Mouse (Mus musculus) midbrain, embryonic 11.5 days (tissue): ENCODE measurements around the gene Sgms1. TPM values are rescaled to one million over a fixed set of nuclear protein-coding genes. Genes with fewer than 3 reads are reported as not detected.

ENCODE experiments used
- ATAC-seq: fragments of 200-750 bp; cut with Nextera tagmentation; 2 replicates; pipeline ENCODE4 v1.8.0; 2017; ENCODE audit warnings: moderate TSS enrichment, moderate library complexity; ENCODE audit not compliant: low FRiP score
- DNase-seq: peaks from one replicate; pipeline ENCODE4 v3.0.0; 2015; ENCODE audit warnings: low spot score; ENCODE audit errors: missing footprints
- H3K27ac ChIP-seq: fragments of 300-500 bp; sonication (generic); 2 replicates; pipeline ENCODE4 v1.5.1; 2014; ENCODE audit warnings: low read depth, low read length
- H3K27me3 ChIP-seq: fragments of 300-500 bp; sonication (generic); 2 replicates; pipeline ENCODE4 v1.6.1; 2014; ENCODE audit warnings: mild to moderate bottlenecking, low read length, moderate library complexity, mixed read lengths; ENCODE audit not compliant: control insufficient read depth, insufficient read depth
- H3K36me3 ChIP-seq: fragments of 300-500 bp; sonication (generic); 2 replicates; pipeline ENCODE4 v1.6.1; 2014; ENCODE audit warnings: mild to moderate bottlenecking, low read length, moderate library complexity, mixed read lengths; ENCODE audit not compliant: control insufficient read depth, insufficient read depth
- H3K4me1 ChIP-seq: fragments of 300-500 bp; sonication (generic); 2 replicates; pipeline ENCODE4 v1.6.1; 2014; ENCODE audit warnings: low read length; ENCODE audit not compliant: control insufficient read depth, insufficient read depth
- H3K4me2 ChIP-seq: fragments of 300-500 bp; sonication (generic); 2 replicates; pipeline ENCODE4 v1.6.1; 2014; ENCODE audit warnings: mild to moderate bottlenecking, moderate library complexity
- H3K4me3 ChIP-seq: fragments of 300-500 bp; sonication (generic); 2 replicates; pipeline ENCODE4 v1.5.1; 2014; ENCODE audit warnings: low read depth, low read length
- H3K9ac ChIP-seq: fragments of 300-500 bp; sonication (generic); 2 replicates; pipeline ENCODE4 v1.6.1; 2014; ENCODE audit warnings: low read length
- H3K9me3 ChIP-seq: fragments of 300-500 bp; sonication (generic); 2 replicates; pipeline ENCODE4 v1.6.1; 2016; ENCODE audit warnings: low read length; ENCODE audit not compliant: control insufficient read depth
- WGBS: fragments of 180-500 bp; shearing (Covaris S2); extraction: QIAGEN DNeasy Blood & Tissue Kit; methylation state at CpG from one replicate; pipeline ENCODE4 v1.1.7; 2014; 5-methylcytosine and 5-hydroxymethylcytosine counted together
- polyA plus RNA-seq: library from polyadenylated mRNA; unstranded; fragments of >200 nt; fragmentation: Nextera tagmentation; extraction: Ambion mirVana; gene quantifications from 2 replicates; pipeline ENCODE4 v1.2.1, GENCODE M21; 2014

Gene Sgms1
- polyA plus RNA-seq, 1 experiment from 2014 or later, result 10.1 TPM

GRCm38 (mm10) chr19:32274145-32274544 lies 115.4 kb downstream of the Sgms1 start:
- H3K36me3 ChIP-seq, result no peaks in the 10 kb centered on the region
- no peak overlapping the region for H3K4me2 ChIP-seq
- no peak overlapping the region for H3K27ac ChIP-seq
- 72% methylated on average over 2 of the region's 2 CpGs for WGBS
- H3K4me3 ChIP-seq, result no peak overlapping the region
- no peak overlapping the region for H3K9ac ChIP-seq
- no peaks in the 10 kb centered on the region for H3K27me3 ChIP-seq
- no peak for DNase-seq
- H3K4me1 ChIP-seq, result no peaks in the 10 kb centered on the region
- H3K9me3 ChIP-seq, result no peaks in the 10 kb centered on the region
- ATAC-seq, result no peak

DNA sequence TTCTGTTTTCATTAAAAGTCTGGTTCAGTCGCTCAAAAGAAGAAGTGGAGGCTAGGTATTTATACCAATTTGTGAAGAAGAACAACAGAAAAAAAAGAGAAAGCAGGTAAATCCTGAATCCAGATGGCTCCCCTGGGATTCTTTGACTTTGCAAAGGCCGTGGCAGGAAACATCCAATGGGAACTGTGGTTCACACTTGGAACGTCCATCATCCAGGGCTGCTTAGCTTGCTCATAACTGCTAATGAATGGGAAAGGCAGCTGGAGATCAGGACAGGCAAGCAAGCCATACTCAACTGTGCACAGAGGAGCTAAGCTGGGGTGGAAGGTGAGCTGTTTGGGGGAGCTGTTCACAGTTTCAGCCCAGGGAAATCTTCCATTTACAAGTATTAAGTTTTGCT lies 115.8 kb downstream of the Sgms1 start:
- Histone ChIP-seq H3K9me3 (no peaks in the 10 kb centered on the region), H3K4me1 (no peaks in the 10 kb centered on the region), H3K4me3 (no peak overlapping the region), H3K27me3 (no peaks in the 10 kb centered on the region), H3K4me2 (no peak overlapping the region), H3K9ac (no peak overlapping the region), H3K36me3 (no peaks in the 10 kb centered on the region), H3K27ac (no peak overlapping the region)
- no peak for ATAC-seq
- WGBS, result 55% methylated on average over 3 of the region's 3 CpGs
- no peak for DNase-seq

- Histone ChIP-seq H3K9ac (no peak overlapping the region), H3K4me3 (no peak overlapping the region), H3K27ac (no peak overlapping the region), H3K9me3 (no peaks in the 10 kb centered on the region), H3K4me2 (no peak overlapping the region), H3K27me3 (no peaks in the 10 kb centered on the region), H3K4me1 (no peaks in the 10 kb centered on the region), H3K36me3 (no peaks in the 10 kb centered on the region)
- 81% methylated on average over 6 of the region's 6 CpGs for WGBS
- no peak for DNase-seq
- ATAC-seq, result no peak
These were observed 116.8 kb downstream of the Sgms1 start for GRCm38 (mm10) chr19:32272475-32273260.

DNA sequence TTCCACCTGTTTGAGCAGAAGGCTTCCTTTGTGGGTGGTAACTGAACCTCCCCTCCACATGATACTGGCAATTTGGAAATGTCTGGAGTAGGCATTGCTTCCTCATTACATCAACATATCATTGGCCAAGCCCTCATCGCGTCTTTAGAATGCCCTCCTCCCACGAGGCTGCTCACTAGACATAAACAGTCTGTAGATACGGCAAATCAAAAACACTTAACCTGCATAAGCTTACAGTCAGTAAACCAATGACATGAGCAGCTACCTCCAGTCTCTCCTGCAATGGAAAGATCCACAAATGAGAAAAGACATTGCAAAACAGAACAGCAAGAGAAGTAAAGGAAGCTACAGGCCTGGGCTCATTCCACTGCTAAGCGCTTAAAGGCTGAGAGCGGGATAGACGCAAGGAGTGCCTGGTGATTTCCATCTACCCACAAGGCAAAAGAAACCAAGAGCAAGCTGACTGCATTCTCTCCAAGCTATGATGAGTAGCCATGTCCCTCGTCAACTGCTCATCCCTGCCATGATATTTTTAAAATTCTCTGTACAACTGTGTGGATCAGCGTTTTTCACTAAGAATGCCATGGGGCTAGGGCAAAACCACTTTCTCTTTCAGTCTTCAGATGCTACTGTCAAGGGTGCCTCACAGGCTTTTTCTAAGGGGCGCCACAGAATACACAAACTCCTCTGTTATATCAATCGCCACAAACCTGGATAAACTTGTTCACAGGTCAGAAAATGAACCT lies 117.9 kb downstream of the Sgms1 start:
- Histone ChIP-seq H3K4me1 (no peaks in the 10 kb centered on the region), H3K4me2 (no peak overlapping the region), H3K9ac (no peak overlapping the region), H3K9me3 (no peaks in the 10 kb centered on the region), H3K27ac (no peak overlapping the region), H3K27me3 (no peaks in the 10 kb centered on the region), H3K4me3 (no peak overlapping the region), H3K36me3 (no peaks in the 10 kb centered on the region)
- 91% methylated on average over 11 of the region's 11 CpGs for WGBS
- ATAC-seq, result no peak
- DNase-seq, result no peak

- no peak for DNase-seq
- no peak for ATAC-seq
These were observed 119.7 kb downstream of the Sgms1 start for GRCm38 (mm10) chr19:32269844-32270176.

GRCm38 (mm10) chr19:32269141-32269843 lies 120.2 kb downstream of the Sgms1 start:
- DNase-seq, result no peak
- Histone ChIP-seq H3K27ac (no peak overlapping the region), H3K27me3 (no peaks in the 10 kb centered on the region), H3K36me3 (no peaks in the 10 kb centered on the region), H3K4me3 (no peak overlapping the region), H3K9me3 (no peaks in the 10 kb centered on the region), H3K4me1 (no peaks in the 10 kb centered on the region), H3K4me2 (no peak overlapping the region), H3K9ac (no peak overlapping the region)
- 89% methylated on average over 12 of the region's 12 CpGs for WGBS
- ATAC-seq, result no peak

More at GRCm38 (mm10) chr19:32269844-32270176, 119.7 kb downstream of the Sgms1 start:
- no peaks in the 10 kb centered on the region for H3K36me3 ChIP-seq
- H3K4me3 ChIP-seq, result no peak overlapping the region
- no peaks in the 10 kb centered on the region for H3K4me1 ChIP-seq
- H3K9ac ChIP-seq, result no peak overlapping the region
- WGBS, result 88% methylated on average over 6 of the region's 6 CpGs
- no peak overlapping the region for H3K27ac ChIP-seq
- no peaks in the 10 kb centered on the region for H3K9me3 ChIP-seq
- H3K4me2 ChIP-seq, result no peak overlapping the region
- no peaks in the 10 kb centered on the region for H3K27me3 ChIP-seq

DNA sequence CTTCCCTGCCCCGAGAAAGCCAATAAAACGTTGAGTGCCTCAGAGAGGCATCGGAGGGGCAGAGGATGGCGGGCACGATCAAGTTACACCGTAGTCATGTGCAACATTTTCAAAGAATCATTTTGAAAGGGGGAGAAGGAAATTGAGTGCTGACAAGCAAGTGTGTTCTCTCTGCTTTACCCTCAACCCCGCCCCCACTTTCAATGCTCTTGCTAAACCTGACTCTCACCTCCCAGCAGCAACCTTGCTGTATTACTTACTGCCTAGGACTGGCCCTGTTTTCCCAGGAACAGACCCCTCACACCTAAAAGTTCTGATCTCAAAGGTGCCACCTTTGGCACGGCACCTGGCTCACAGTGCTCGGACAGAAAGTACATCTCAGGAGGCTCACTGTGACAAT lies 121.0 kb downstream of the Sgms1 start:
- no peaks in the 10 kb centered on the region for H3K9me3 ChIP-seq
- H3K4me2 ChIP-seq, result no peak overlapping the region
- no peaks in the 10 kb centered on the region for H3K27me3 ChIP-seq
- H3K4me1 ChIP-seq, result no peaks in the 10 kb centered on the region
- H3K36me3 ChIP-seq, result no peaks in the 10 kb centered on the region
- ATAC-seq (no peak), DNase-seq (no peak)
- 83% methylated on average over 9 of the region's 9 CpGs for WGBS
- no peak overlapping the region for H3K9ac ChIP-seq
- H3K4me3 ChIP-seq, result no peak overlapping the region
- no peak overlapping the region for H3K27ac ChIP-seq

- H3K9ac ChIP-seq, result no peak overlapping the region
- H3K4me3 ChIP-seq, result no peak overlapping the region
- no peak for DNase-seq
- no peaks in the 10 kb centered on the region for H3K4me1 ChIP-seq
- no peak for ATAC-seq
- 88% methylated on average over 9 of the region's 9 CpGs for WGBS
- no peaks in the 10 kb centered on the region for H3K9me3 ChIP-seq
- no peak overlapping the region for H3K27ac ChIP-seq
- H3K36me3 ChIP-seq, result no peaks in the 10 kb centered on the region
- H3K4me2 ChIP-seq, result no peak overlapping the region
- no peaks in the 10 kb centered on the region for H3K27me3 ChIP-seq
These were observed 122.9 kb downstream of the Sgms1 start for GRCm38 (mm10) chr19:32266385-32267252.
